Mouse (Mus musculus): Measurements from ENCODE around the gene Ablim1. TPM values are rescaled to one million over a fixed set of nuclear protein-coding genes. Genes with fewer than 3 reads are reported as not detected.

The Ablim1 gene
- polyA plus RNA-seq, 1 experiment: 9.8 TPM

DNA sequence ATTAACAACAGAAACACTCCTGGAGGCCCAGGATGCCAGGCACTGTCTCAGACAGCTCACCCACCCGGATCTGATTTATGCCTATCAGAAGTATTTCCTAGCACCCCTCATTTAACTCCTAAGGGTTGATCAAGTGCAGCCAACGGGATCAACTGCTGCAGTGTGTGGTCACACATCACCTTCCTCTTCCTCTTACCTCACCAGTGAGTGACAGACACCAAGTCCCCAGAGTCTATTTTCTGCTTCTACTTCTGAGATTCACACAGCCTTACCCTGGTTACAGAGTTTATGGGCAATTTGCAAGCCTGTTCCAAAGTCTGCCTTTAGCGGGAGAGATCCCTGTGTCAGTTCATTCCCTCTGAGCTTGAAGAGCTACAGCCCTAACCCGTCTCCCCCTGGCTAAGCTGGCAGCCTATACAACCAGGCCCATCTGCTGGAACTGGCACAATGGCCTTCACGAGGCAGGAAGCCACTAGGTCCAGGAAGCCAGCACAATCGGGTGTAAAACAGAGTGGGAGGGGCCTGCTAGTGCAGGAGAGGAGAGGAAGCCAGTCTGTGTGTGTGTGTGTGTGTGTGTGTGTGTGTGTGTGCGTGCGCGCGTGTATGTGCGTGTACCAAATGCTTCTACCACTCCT is 191.1 kb downstream of the Ablim1 start:
- no peaks in the 10 kb centered on the region for H3K27me3 ChIP-seq (ENCODE audit: control insufficient read depth, insufficient read depth, insufficient read length)
- H3K79me2 ChIP-seq (ENCODE audit: control insufficient read depth, insufficient read depth): no peaks in the 10 kb centered on the region
- H3K79me3 ChIP-seq (ENCODE audit: low read depth): no peaks in the 10 kb centered on the region
- no peak overlapping the region for H3K4me3 ChIP-seq (ENCODE audit: insufficient read depth, poor library complexity, severe bottlenecking)
- H3ac ChIP-seq (ENCODE audit: control insufficient read depth, insufficient read length, low read depth): no peak overlapping the region
- H3K36me3 ChIP-seq (ENCODE audit: control insufficient read depth, insufficient read depth): no peaks in the 10 kb centered on the region
- TF ChIP-seq CEBPB (IDR thresholded peaks at IDR 0.05; ENCODE audit: low read depth) (no peak), MAX (IDR thresholded peaks at IDR 0.05) (no peak), USF1 (IDR thresholded peaks at IDR 0.05; ENCODE audit: low read depth) (no peak), FOSL1 (IDR thresholded peaks at IDR 0.05; ENCODE audit: insufficient read depth, low read length, poor library complexity, severe bottlenecking) (no peak), MYOG (IDR thresholded peaks at IDR 0.05; ENCODE audit: control insufficient read depth, extremely low read depth, insufficient read length) (no peak), MYOD1 (IDR thresholded peaks at IDR 0.05; ENCODE audit: control insufficient read depth, insufficient read length, low read depth) (no peak), CTCF (IDR thresholded peaks at IDR 0.05; ENCODE audit: control insufficient read depth, insufficient read depth, insufficient read length) (no peak)

DNA sequence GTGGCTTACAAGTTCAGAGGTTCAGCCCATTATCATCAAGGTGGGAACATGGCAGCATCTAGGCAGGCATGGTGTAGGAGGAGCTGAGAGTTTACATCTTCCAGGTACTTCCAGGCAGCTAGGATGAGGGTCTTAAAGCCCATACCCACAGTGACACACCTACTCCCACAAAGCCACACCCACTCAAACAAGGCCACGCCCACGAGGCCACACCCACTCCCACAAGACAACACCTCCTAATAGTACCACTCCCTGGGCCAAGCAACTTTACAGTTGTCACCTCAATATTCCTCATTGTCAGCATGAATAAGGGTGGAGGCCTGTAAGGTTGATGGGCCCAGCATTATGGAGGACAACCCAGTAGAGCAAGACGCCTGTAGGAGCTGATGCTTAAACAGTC is 192.5 kb downstream of the Ablim1 start:
- no peak overlapping the region for H3K4me3 ChIP-seq (ENCODE audit: insufficient read depth, poor library complexity, severe bottlenecking)
- no peak overlapping the region for H3ac ChIP-seq (ENCODE audit: control insufficient read depth, insufficient read length, low read depth)
- H3K27me3 ChIP-seq (ENCODE audit: control insufficient read depth, insufficient read depth, insufficient read length): no peaks in the 10 kb centered on the region
- no peaks in the 10 kb centered on the region for H3K79me3 ChIP-seq (ENCODE audit: low read depth)
- TF ChIP-seq CTCF (IDR thresholded peaks at IDR 0.05; ENCODE audit: control insufficient read depth, insufficient read depth, insufficient read length): no peak
- no peak for TF ChIP-seq MYOG (IDR thresholded peaks at IDR 0.05; ENCODE audit: control insufficient read depth, extremely low read depth, insufficient read length)
- TF ChIP-seq CEBPB (IDR thresholded peaks at IDR 0.05; ENCODE audit: low read depth): no peak
- no peak for TF ChIP-seq MAX (IDR thresholded peaks at IDR 0.05)
- TF ChIP-seq MYOD1 (IDR thresholded peaks at IDR 0.05; ENCODE audit: control insufficient read depth, insufficient read length, low read depth): no peak
- TF ChIP-seq USF1 (IDR thresholded peaks at IDR 0.05; ENCODE audit: low read depth): no peak
- no peak for TF ChIP-seq FOSL1 (IDR thresholded peaks at IDR 0.05; ENCODE audit: insufficient read depth, low read length, poor library complexity, severe bottlenecking)
- no peaks in the 10 kb centered on the region for H3K79me2 ChIP-seq (ENCODE audit: control insufficient read depth, insufficient read depth)
- H3K36me3 ChIP-seq (ENCODE audit: control insufficient read depth, insufficient read depth): no peaks in the 10 kb centered on the region

DNA sequence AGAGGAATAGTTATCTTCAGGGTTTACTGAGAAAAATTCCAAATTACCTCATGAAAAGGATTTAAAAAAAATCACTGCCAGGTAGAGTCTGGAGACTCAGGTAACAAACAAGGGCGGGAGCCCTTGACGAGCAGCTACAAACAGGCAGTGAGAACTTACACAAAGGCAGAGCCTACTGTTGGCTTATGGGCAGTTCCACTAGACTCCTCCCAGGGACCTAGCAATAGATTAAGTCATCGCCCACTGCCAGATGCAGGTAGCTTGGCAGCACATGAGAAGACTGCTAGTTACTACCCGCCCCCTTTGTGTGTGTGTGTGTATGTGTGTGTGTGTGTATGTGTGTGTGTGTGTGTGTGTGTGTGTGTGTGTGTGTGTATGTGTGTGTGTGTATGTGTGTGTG is 193.7 kb downstream of the Ablim1 start:
- H3K79me3 ChIP-seq (ENCODE audit: low read depth): no peaks in the 10 kb centered on the region

DNA sequence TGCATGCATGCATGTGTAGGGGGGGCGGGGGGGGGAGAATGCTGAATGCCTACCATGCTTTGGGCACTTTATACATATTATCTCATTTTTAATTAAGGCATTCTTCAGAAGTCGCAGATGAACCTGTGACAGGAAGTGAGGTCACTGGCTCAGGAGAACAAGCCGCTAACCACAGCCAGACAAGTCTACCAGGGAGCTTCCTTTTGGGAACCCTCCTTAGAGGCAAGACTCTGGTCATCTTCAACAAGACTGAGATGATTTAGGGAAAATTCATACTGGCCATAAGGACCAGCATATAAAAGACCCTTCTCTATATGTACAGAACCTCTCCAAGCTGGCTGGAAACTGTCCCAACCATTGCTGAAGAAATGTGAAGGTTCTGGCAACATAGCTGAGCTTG is 195.1 kb downstream of the Ablim1 start:
- H3ac ChIP-seq (ENCODE audit: control insufficient read depth, insufficient read length, low read depth): no peak overlapping the region
- H3K36me3 ChIP-seq (ENCODE audit: control insufficient read depth, insufficient read depth): no peaks in the 10 kb centered on the region
- no peaks in the 10 kb centered on the region for H3K27me3 ChIP-seq (ENCODE audit: control insufficient read depth, insufficient read depth, insufficient read length)
- no peaks in the 10 kb centered on the region for H3K79me3 ChIP-seq (ENCODE audit: low read depth)
- no peaks in the 10 kb centered on the region for H3K79me2 ChIP-seq (ENCODE audit: control insufficient read depth, insufficient read depth)
- TF ChIP-seq CEBPB (IDR thresholded peaks at IDR 0.05; ENCODE audit: low read depth) (no peak), MYOD1 (IDR thresholded peaks at IDR 0.05; ENCODE audit: control insufficient read depth, insufficient read length, low read depth) (no peak), MAX (IDR thresholded peaks at IDR 0.05) (no peak), USF1 (IDR thresholded peaks at IDR 0.05; ENCODE audit: low read depth) (no peak), MYOG (IDR thresholded peaks at IDR 0.05; ENCODE audit: control insufficient read depth, extremely low read depth, insufficient read length) (no peak), CTCF (IDR thresholded peaks at IDR 0.05; ENCODE audit: control insufficient read depth, insufficient read depth, insufficient read length) (no peak), FOSL1 (IDR thresholded peaks at IDR 0.05; ENCODE audit: insufficient read depth, low read length, poor library complexity, severe bottlenecking) (no peak)
- H3K4me3 ChIP-seq (ENCODE audit: insufficient read depth, poor library complexity, severe bottlenecking): no peak overlapping the region

More for the DNA sequence above, 193.7 kb downstream of the Ablim1 start:
- H3K27me3 ChIP-seq (ENCODE audit: control insufficient read depth, insufficient read depth, insufficient read length): no peaks in the 10 kb centered on the region
- no peak overlapping the region for H3K4me3 ChIP-seq (ENCODE audit: insufficient read depth, poor library complexity, severe bottlenecking)
- TF ChIP-seq MYOG (IDR thresholded peaks at IDR 0.05; ENCODE audit: control insufficient read depth, extremely low read depth, insufficient read length): no peak
- TF ChIP-seq CEBPB (IDR thresholded peaks at IDR 0.05; ENCODE audit: low read depth): no peak
- TF ChIP-seq FOSL1 (IDR thresholded peaks at IDR 0.05; ENCODE audit: insufficient read depth, low read length, poor library complexity, severe bottlenecking): no peak
- TF ChIP-seq CTCF (IDR thresholded peaks at IDR 0.05; ENCODE audit: control insufficient read depth, insufficient read depth, insufficient read length): no peak
- TF ChIP-seq MYOD1 (IDR thresholded peaks at IDR 0.05; ENCODE audit: control insufficient read depth, insufficient read length, low read depth): no peak
- TF ChIP-seq MAX (IDR thresholded peaks at IDR 0.05): no peak
- no peak for TF ChIP-seq USF1 (IDR thresholded peaks at IDR 0.05; ENCODE audit: low read depth)
- no peaks in the 10 kb centered on the region for H3K36me3 ChIP-seq (ENCODE audit: control insufficient read depth, insufficient read depth)
- H3ac ChIP-seq (ENCODE audit: control insufficient read depth, insufficient read length, low read depth): no peak overlapping the region
- H3K79me2 ChIP-seq (ENCODE audit: control insufficient read depth, insufficient read depth): no peaks in the 10 kb centered on the region

DNA sequence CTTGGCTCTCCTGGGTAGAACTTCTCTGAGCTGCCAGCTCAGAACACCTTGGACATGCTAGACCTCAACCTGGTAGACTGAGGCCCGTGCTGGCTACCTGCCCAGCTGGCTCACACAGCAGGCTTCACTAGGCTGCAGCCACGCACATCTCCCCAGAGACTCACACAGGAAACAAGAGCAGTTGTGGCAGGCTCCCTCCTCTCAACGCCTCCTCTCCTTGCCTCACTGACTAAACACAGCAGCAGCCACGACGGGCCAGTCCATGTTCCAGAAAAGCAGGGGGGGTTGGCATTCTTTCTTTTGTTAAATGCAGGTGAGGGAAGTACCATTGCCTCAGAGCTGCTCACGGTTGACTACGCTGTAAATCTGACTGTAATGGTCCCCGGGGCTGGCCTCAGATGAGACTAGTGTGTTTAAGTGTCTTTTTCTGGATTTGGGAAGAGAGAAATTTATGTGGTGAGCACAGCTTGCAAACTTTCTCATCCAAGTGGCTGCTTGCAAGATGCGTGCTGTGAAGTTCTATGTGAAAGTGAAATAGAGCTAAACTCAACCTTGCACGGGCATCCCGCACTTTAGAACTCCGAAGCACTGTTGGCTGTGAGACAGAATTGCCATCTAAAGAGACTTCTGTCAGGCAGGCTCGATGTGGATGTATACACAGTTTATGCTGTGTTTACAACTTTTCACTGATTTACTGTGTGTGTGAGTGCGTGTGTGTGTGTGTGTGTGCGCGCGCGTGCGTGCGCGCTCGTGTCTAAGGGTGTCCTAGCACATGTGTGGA is 195.7 kb downstream of the Ablim1 start:
- H3K79me2 ChIP-seq (ENCODE audit: control insufficient read depth, insufficient read depth): no peaks in the 10 kb centered on the region
- TF ChIP-seq MAX (IDR thresholded peaks at IDR 0.05) (no peak), MYOD1 (IDR thresholded peaks at IDR 0.05; ENCODE audit: control insufficient read depth, insufficient read length, low read depth) (no peak), USF1 (IDR thresholded peaks at IDR 0.05; ENCODE audit: low read depth) (no peak), CTCF (IDR thresholded peaks at IDR 0.05; ENCODE audit: control insufficient read depth, insufficient read depth, insufficient read length) (no peak), MYOG (IDR thresholded peaks at IDR 0.05; ENCODE audit: control insufficient read depth, extremely low read depth, insufficient read length) (no peak), CEBPB (IDR thresholded peaks at IDR 0.05; ENCODE audit: low read depth) (no peak), FOSL1 (IDR thresholded peaks at IDR 0.05; ENCODE audit: insufficient read depth, low read length, poor library complexity, severe bottlenecking) (no peak)
- H3K36me3 ChIP-seq (ENCODE audit: control insufficient read depth, insufficient read depth): no peaks in the 10 kb centered on the region
- H3ac ChIP-seq (ENCODE audit: control insufficient read depth, insufficient read length, low read depth): no peak overlapping the region
- no peaks in the 10 kb centered on the region for H3K27me3 ChIP-seq (ENCODE audit: control insufficient read depth, insufficient read depth, insufficient read length)
- H3K79me3 ChIP-seq (ENCODE audit: low read depth): no peaks in the 10 kb centered on the region
- no peak overlapping the region for H3K4me3 ChIP-seq (ENCODE audit: insufficient read depth, poor library complexity, severe bottlenecking)

All from C2C12 (cell line).